Mouse (Mus musculus) spleen, postnatal 14 days (tissue): ENCODE measurements at regions not wholly inside any gene's neighbourhood (a gene's known extent, or its start where the extent isn't known, plus 50 kb on each side); places are given as distances from the start of the nearest gene placed in this dataset.

Experiments
- DNase-seq, 2 experiments: peaks; one replicate each; pipeline ENCODE4 v3.0.0; 2021 to 2022; ENCODE audit warnings: low spot score in 2 of 2

- no peak for DNase-seq
These were observed 185.8 kb upstream of the Zfp507 start for GRCm38 (mm10) chr7:35988449-35989109.

- no peak for DNase-seq
These were observed 175.2 kb upstream of the Zfp507 start for GRCm38 (mm10) chr7:35977986-35978385.

DNA sequence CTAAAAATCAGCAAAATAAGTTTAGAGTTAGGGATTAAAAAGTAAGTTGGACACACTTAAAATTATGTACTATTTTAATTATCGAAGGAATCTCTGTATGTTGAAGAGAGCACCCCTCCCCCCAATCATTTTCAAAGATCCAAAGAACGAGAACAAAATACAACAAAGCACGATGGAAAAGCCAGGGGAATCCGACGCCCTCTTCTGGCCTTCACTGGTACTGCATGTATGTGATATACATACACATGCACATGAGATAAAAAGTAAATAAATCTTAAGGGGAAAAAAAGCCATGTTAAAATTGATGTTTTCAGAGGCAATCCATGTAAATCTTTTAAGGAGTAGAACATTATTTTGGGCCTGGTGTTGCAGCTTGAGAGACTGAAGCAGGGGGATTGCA lies 155.9 kb upstream of the Zfp507 start:
- DNase-seq: no peak

GRCm38 (mm10) chr7:35958052-35958451 lies 155.2 kb upstream of the Zfp507 start:
- no peak for DNase-seq

GRCm38 (mm10) chr7:35948794-35949193 lies 146.0 kb upstream of the Zfp507 start:
- DNase-seq: no peak

DNA sequence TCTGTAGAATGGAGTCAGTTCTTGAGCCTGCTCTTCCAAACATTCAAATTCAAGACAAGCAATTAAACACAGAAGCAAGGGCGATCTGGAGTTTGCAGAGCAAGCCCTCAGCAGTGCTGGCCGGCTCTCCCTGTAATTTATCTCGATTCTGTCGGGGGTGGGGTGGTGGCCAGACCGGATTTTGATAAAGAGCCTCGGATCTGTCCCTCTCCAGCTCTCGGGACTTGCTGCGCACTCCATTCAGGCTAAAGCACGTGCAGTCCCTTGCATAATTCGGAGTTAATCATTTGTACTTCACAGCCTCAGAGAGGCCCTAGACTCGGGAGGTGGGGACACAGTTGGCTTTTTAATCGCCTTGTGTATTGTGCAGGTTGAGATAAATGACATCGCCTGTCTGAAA lies 145.6 kb upstream of the Zfp507 start:
- no peak for DNase-seq

GRCm38 (mm10) chr7:35941086-35941485 lies 138.3 kb upstream of the Zfp507 start:
- no peak for DNase-seq

- DNase-seq: no peak
These were observed 135.5 kb upstream of the Zfp507 start for GRCm38 (mm10) chr7:35938123-35938869.

- DNase-seq: no peak
These were observed 123.9 kb upstream of the Zfp507 start for GRCm38 (mm10) chr7:35926749-35927148.

- DNase-seq: no peak
These were observed 119.8 kb upstream of the Zfp507 start for GRCm38 (mm10) chr7:35922582-35922981.

DNA sequence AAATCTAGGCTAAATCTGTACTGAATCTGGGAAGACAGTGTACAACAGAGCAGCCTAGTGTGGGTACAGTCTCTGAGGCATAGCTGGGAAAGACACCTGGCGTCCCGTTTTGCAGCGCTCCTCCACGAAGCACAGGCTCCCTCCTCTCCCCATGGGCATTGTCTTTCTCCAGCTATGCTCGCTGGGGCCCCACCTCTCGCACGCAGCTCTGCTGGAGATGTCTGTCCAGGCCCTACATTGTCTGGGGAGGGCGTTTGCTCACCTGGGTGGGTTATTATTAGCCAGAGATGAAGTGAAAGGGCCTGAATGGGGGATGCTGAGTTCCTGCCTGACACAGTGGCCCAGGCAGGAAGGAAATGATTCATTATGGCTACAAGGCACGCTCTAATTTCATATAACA lies 118.1 kb upstream of the Zfp507 start:
- no peak for DNase-seq

GRCm38 (mm10) chr7:35920194-35920609 lies 117.4 kb upstream of the Zfp507 start:
- DNase-seq: no peak

DNA sequence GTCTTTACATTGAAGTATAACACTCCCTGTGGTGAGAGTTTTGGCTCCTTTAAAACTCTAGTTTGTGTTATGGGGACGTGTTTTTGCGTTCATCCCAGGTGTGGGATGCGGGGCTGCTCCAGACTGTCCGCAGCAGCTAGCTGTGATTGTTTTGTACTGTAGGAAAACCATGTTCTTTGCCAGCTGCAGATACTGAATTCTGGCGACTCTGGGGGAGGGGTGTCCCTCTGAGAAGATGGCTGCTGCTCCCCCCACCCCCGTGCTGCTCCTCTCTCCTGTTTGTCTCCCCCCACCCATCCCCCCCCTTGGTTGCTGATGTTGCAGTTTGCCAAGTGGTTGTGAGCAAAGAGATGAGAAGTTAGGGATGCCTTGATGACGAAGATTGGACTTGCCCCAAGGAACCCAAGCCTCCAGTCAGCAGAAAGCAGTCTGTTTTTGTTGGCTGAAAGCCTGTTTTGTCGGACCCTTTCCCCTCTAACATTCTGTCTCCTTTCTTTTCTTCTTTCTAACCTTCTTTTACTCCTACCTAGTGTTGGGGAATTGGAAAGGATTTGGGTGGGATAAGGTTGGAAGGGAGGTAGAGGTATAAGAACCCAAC lies 107.4 kb upstream of the Zfp507 start:
- no peak for DNase-seq

GRCm38 (mm10) chr7:35901942-35902381 lies 99.2 kb upstream of the Zfp507 start:
- peak in 1 of 2 experiments; percentile 47 for DNase-seq

- DNase-seq: no peak
These were observed 96.1 kb upstream of the Zfp507 start for GRCm38 (mm10) chr7:35898701-35899445.

GRCm38 (mm10) chr7:35893292-35893691 lies 90.5 kb upstream of the Zfp507 start:
- no peak for DNase-seq

DNA sequence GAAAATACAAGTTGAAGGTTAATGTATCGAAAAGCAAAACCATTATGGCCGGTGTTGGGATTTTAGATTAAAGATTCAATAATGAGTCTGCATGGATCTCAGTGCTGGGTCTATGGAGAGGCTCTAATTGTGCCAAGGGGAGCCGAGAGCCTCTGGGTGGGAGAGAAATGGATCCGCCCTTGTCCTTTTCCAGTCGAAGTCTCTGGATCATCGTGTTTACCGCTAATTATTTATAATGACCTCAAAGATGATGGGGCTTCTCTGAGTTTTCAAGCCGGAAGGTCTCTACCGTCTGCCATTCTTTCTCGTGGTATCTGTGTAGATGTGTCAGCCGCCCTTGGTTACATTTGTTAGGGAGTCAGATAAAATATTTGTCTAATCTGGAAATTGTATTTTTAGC lies 83.2 kb upstream of the Zfp507 start:
- DNase-seq: no peak

- peak in 1 of 2 experiments; percentile 9 for DNase-seq
These were observed 77.0 kb upstream of the Zfp507 start for GRCm38 (mm10) chr7:35879755-35880304.

DNA sequence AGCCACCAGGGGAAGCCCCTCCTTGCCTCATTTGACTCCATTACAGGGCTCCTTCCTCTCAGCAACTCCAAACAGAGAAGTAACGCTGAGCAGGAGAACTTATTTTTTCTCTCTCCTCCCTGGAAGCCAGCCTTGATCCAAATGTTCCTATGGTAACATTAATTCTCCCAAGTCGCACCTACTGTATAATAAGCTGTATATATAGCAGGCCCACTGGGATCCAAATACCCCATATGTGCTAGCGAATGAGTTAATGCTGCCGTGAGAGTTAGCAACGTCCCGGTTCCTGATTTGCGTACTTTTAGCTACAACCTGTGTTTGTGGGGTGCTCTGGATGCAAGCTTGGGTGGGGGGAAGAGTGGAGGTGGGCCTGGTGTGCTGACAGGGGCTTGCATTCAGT lies 75.4 kb upstream of the Zfp507 start:
- no peak for DNase-seq

DNA sequence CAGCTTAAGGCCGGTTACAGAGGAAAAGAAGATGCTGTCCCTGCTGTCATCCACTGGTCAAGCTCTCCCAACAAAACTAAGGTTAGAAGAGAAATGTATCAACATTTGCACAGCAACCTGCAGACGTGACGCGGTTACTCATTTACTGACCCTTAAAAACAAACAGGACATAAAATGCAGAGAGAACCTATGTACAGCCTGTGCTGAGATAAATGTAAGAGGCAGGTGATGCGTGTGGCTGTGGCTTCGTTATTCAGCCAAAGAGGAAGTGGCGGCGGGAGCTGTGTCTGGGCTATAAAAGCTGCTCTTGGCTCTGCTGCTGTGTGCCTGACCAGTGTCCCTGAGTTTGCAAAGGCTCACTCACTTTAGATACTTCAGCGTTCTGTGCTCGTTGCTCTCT lies 58.2 kb upstream of the Zfp507 start:
- no peak for DNase-seq

GRCm38 (mm10) chr7:35859601-35860000 lies 56.8 kb upstream of the Zfp507 start:
- DNase-seq: peak in 1 of 2 experiments; percentile 14

- DNase-seq: no peak
These were observed 54.9 kb upstream of the Zfp507 start for GRCm38 (mm10) chr7:35857693-35858092.
